Mouse (Mus musculus): ENCODE results near the gene Nt5c.

- TF ChIP-seq POLR2A (IDR thresholded peaks at IDR 0.05; ENCODE audit: insufficient read depth, low read depth, low read length) = no peak
- no peak for TF ChIP-seq CTCF (IDR thresholded peaks at IDR 0.05; ENCODE audit: insufficient read depth, low read depth, low read length)
These were observed 23.4 kb upstream of the Nt5c start for GRCm38 (mm10) chr11:115515021-115515420.
